19 mouse cellular contexts compared by ENCODE assay signal in genomic region chr12:8961607-8962316, GRCm38 (mm10). TPM values are rescaled to one million over a fixed set of nuclear protein-coding genes. Genes with fewer than 3 reads are reported as not detected.
A peak's percentile ranks its signal among the peaks of the same experiment; 100 is the strongest.
DNase-seq lines count a peak whose midpoint lies in the region; ATAC-seq and TF ChIP-seq lines count a peak whose summit lies in the region.
"Had no signal": no experiment of that assay in that cellular context is flagged by ENCODE, and none has a peak within 500 bp of the region (broad histone marks: within the 10 kb centered on the region; RNA-seq: fewer than 3 reads in every experiment).

No protein-coding gene starts in this region.

- ATAC-seq in limb, embryonic 12.5 days (ENCODE audit: insufficient number of reproducible peaks, insufficient read depth, low FRiP score, low TSS enrichment, low read depth) = peak; percentile 26; the same call in 1 of the 2 replicates
- ATAC-seq in hindbrain, embryonic 15.5 days (ENCODE audit: low FRiP score, low read depth) = peak; percentile 80; the same call in 1 of the 2 replicates
- ATAC-seq in kidney, postnatal 0 days (replicated peaks; ENCODE audit: low FRiP score, low read depth) = no peak; the same call in 1 of the 2 replicates
- peak; percentile 63; the same call in 1 of the 2 replicates for ATAC-seq in neural tube, embryonic 15.5 days (ENCODE audit: low FRiP score)
- ATAC-seq in erythroid progenitor cell, adult 5-6 weeks (replicated peaks; ENCODE audit: low FRiP score, poor library complexity, severe bottlenecking) = no peak
- ATAC-seq: forebrain, postnatal 0 days; lung, postnatal 0 days had no signal

- no peak for DNase-seq in limb, embryonic 10.5 days (ENCODE audit: low spot score)
- DNase-seq in kidney, postnatal 0 days (ENCODE audit: low spot score) = peak; percentile 64
- DNase-seq in heart, embryonic 10.5 days (ENCODE audit: low spot score) = no peak
- DNase-seq in B cell, adult 2 months = no peak
- DNase-seq: cerebellum, postnatal 25 days; forebrain, postnatal 0 days; heart, postnatal 4 days; layer of hippocampus, postnatal 36 days; thymus, adult 18-20 months had no signal

- H3K9me3 ChIP-seq in limb, embryonic 12.5 days = no peaks in the 10 kb centered on the region
- no peaks in the 10 kb centered on the region for H3K9me3 ChIP-seq in limb, embryonic 10.5 days (replicated peaks)
- no peaks in the 10 kb centered on the region for H3K9me3 ChIP-seq in hindbrain, embryonic 15.5 days
- no peaks in the 10 kb centered on the region for H3K9me3 ChIP-seq in kidney, postnatal 0 days (replicated peaks; ENCODE audit: low read length)
- no peaks in the 10 kb centered on the region for H3K9me3 ChIP-seq in neural tube, embryonic 15.5 days (replicated peaks)
- H3K9me3 ChIP-seq in heart, embryonic 10.5 days = no peaks in the 10 kb centered on the region
- H3K9me3 ChIP-seq: embryonic facial prominence, embryonic 13.5 days; midbrain, embryonic 12.5 days had no signal

- H3K36me3 ChIP-seq in limb, embryonic 12.5 days = no peaks in the 10 kb centered on the region
- H3K36me3 ChIP-seq in limb, embryonic 10.5 days = no peaks in the 10 kb centered on the region
- no peaks in the 10 kb centered on the region for H3K36me3 ChIP-seq in hindbrain, embryonic 15.5 days
- H3K36me3 ChIP-seq in kidney, postnatal 0 days (ENCODE audit: insufficient read depth, low read length) = no peaks in the 10 kb centered on the region
- no peaks in the 10 kb centered on the region for H3K36me3 ChIP-seq in neural tube, embryonic 15.5 days
- H3K36me3 ChIP-seq in heart, embryonic 10.5 days = no peaks in the 10 kb centered on the region
- H3K36me3 ChIP-seq: embryonic facial prominence, embryonic 13.5 days; midbrain, embryonic 12.5 days had no signal

- H3K4me2 ChIP-seq in limb, embryonic 12.5 days = no peak overlapping the region
- no peak overlapping the region for H3K4me2 ChIP-seq in hindbrain, embryonic 15.5 days
- H3K4me2 ChIP-seq in kidney, postnatal 0 days (ENCODE audit: low read length) = no peak overlapping the region
- no peak overlapping the region for H3K4me2 ChIP-seq in neural tube, embryonic 15.5 days
- H3K4me2 ChIP-seq: embryonic facial prominence, embryonic 13.5 days; liver, embryonic 11.5 days; midbrain, embryonic 12.5 days had no signal

- H3K4me1 ChIP-seq in limb, embryonic 12.5 days (replicated peaks) = peaks cover 11% of the 10 kb centered on the region
- peaks cover 25% of the 10 kb centered on the region for H3K4me1 ChIP-seq in limb, embryonic 10.5 days
- no peaks in the 10 kb centered on the region for H3K4me1 ChIP-seq in hindbrain, embryonic 15.5 days (replicated peaks)
- no peaks in the 10 kb centered on the region for H3K4me1 ChIP-seq in kidney, postnatal 0 days (replicated peaks; ENCODE audit: insufficient read depth, low read length)
- peaks cover 13% of the 10 kb centered on the region for H3K4me1 ChIP-seq in neural tube, embryonic 15.5 days
- no peaks in the 10 kb centered on the region for H3K4me1 ChIP-seq in heart, embryonic 10.5 days
- H3K4me1 ChIP-seq: embryonic facial prominence, embryonic 13.5 days; midbrain, embryonic 12.5 days had no signal

- WGBS in limb, embryonic 12.5 days = 46% methylated on average over 9 of the region's 9 CpGs
- WGBS in limb, embryonic 10.5 days = 58% methylated on average over 9 of the region's 9 CpGs
- WGBS in hindbrain, embryonic 15.5 days = 46% methylated on average over 9 of the region's 9 CpGs
- WGBS in kidney, postnatal 0 days = 34% methylated on average over 9 of the region's 9 CpGs
- 41% methylated on average over 9 of the region's 9 CpGs for WGBS in neural tube, embryonic 15.5 days
- 78% methylated on average over 9 of the region's 9 CpGs for WGBS in heart, embryonic 10.5 days

- H3K27me3 ChIP-seq in limb, embryonic 12.5 days = no peaks in the 10 kb centered on the region
- no peaks in the 10 kb centered on the region for H3K27me3 ChIP-seq in limb, embryonic 10.5 days (ENCODE audit: low read depth, poor library complexity, severe bottlenecking)
- H3K27me3 ChIP-seq in hindbrain, embryonic 15.5 days = no peaks in the 10 kb centered on the region
- H3K27me3 ChIP-seq in kidney, postnatal 0 days (ENCODE audit: insufficient read depth, low read length) = no peaks in the 10 kb centered on the region
- no peaks in the 10 kb centered on the region for H3K27me3 ChIP-seq in neural tube, embryonic 15.5 days (replicated peaks)
- no peaks in the 10 kb centered on the region for H3K27me3 ChIP-seq in heart, embryonic 10.5 days (ENCODE audit: insufficient read depth, poor library complexity, severe bottlenecking)
- H3K27me3 ChIP-seq: embryonic facial prominence, embryonic 13.5 days; midbrain, embryonic 12.5 days had no signal

- no peak overlapping the region for H3K4me3 ChIP-seq in limb, embryonic 12.5 days (replicated peaks)
- no peak overlapping the region for H3K4me3 ChIP-seq in limb, embryonic 10.5 days
- H3K4me3 ChIP-seq in hindbrain, embryonic 15.5 days = no peak overlapping the region
- H3K4me3 ChIP-seq in kidney, postnatal 0 days (replicated peaks; ENCODE audit: low read depth, low read length) = no peak overlapping the region
- H3K4me3 ChIP-seq in neural tube, embryonic 15.5 days (replicated peaks) = no peak overlapping the region
- H3K4me3 ChIP-seq in heart, embryonic 10.5 days = no peak overlapping the region
- H3K4me3 ChIP-seq: embryonic facial prominence, embryonic 13.5 days; midbrain, embryonic 12.5 days had no signal

- no peak overlapping the region for H3K9ac ChIP-seq in limb, embryonic 12.5 days (replicated peaks)
- H3K9ac ChIP-seq in hindbrain, embryonic 15.5 days = no peak overlapping the region
- H3K9ac ChIP-seq in kidney, postnatal 0 days (ENCODE audit: low read depth, low read length) = no peak overlapping the region
- no peak overlapping the region for H3K9ac ChIP-seq in neural tube, embryonic 15.5 days (replicated peaks)
- H3K9ac ChIP-seq: embryonic facial prominence, embryonic 13.5 days; forebrain, postnatal 0 days; midbrain, embryonic 12.5 days had no signal

- peak overlapping the region; percentile 59 for H3K27ac ChIP-seq in limb, embryonic 12.5 days
- no peak overlapping the region for H3K27ac ChIP-seq in limb, embryonic 10.5 days
- no peak overlapping the region for H3K27ac ChIP-seq in hindbrain, embryonic 15.5 days (replicated peaks)
- no peak overlapping the region for H3K27ac ChIP-seq in kidney, postnatal 0 days
- no peak overlapping the region for H3K27ac ChIP-seq in neural tube, embryonic 15.5 days (replicated peaks)
- no peak overlapping the region for H3K27ac ChIP-seq in heart, embryonic 10.5 days
- H3K27ac ChIP-seq: embryonic facial prominence, embryonic 13.5 days; midbrain, embryonic 12.5 days had no signal

- no peak for TF ChIP-seq CTCF in kidney, postnatal 0 days (IDR thresholded peaks at IDR 0.05; ENCODE audit: low read depth)

RNA-seq across cellular contexts. Expression of gene Wdr35, which starts 11.9 kb away (rescaled TPM):
- polyA plus RNA-seq in limb, embryonic 12.5 days (2016; fragmentation: Nextera tagmentation; extraction: Ambion mirVana) = 32.6 and 32.9 TPM in 2 replicates
- 23.0 and 27.3 TPM in 2 replicates for polyA plus RNA-seq in limb, embryonic 10.5 days (2016; fragmentation: Nextera tagmentation; extraction: Ambion mirVana)
- polyA plus RNA-seq in hindbrain, embryonic 15.5 days (2015; fragmentation: Nextera tagmentation; extraction: Ambion mirVana) = 21.7 and 22.5 TPM in 2 replicates
- 12.4 and 15.2 TPM in 2 replicates for polyA plus RNA-seq in kidney, postnatal 0 days (2015; fragmentation: Nextera tagmentation; extraction: Ambion mirVana)
- polyA plus RNA-seq in neural tube, embryonic 15.5 days (2015; fragmentation: Nextera tagmentation; extraction: Ambion mirVana) = 19.5 and 20.6 TPM in 2 replicates
- total RNA-seq in erythroid progenitor cell, adult 5-6 weeks (2015; ENCODE audit: low replicate concordance) = 1.3 and 2.5 TPM in 2 replicates
- total RNA-seq in erythroid progenitor cell, adult 5-6 weeks (2017; ENCODE audit: low replicate concordance) = 1.5 and 2.6 TPM in 2 replicates
- polyA plus RNA-seq in heart, embryonic 10.5 days (2016; fragmentation: Nextera tagmentation; extraction: Ambion mirVana) = 14.6 and 15.1 TPM in 2 replicates

RNA-seq across cellular contexts. Expression of gene Matn3, which starts 14.0 kb away (rescaled TPM):
- polyA plus RNA-seq in limb, embryonic 12.5 days (2016; fragmentation: Nextera tagmentation; extraction: Ambion mirVana) = 5.4 and 7.5 TPM in 2 replicates
- 5.2 and 5.4 TPM in 2 replicates for polyA plus RNA-seq in limb, embryonic 10.5 days (2016; fragmentation: Nextera tagmentation; extraction: Ambion mirVana)
- polyA plus RNA-seq in hindbrain, embryonic 15.5 days (2015; fragmentation: Nextera tagmentation; extraction: Ambion mirVana) = 0.08 and 0.31 TPM in 2 replicates
- 0.04 and 0.05 TPM in 2 replicates for polyA plus RNA-seq in kidney, postnatal 0 days (2015; fragmentation: Nextera tagmentation; extraction: Ambion mirVana)
- polyA plus RNA-seq in neural tube, embryonic 15.5 days (2015; fragmentation: Nextera tagmentation; extraction: Ambion mirVana) = 1.8 and 2.7 TPM in 2 replicates
- not detected in 2 replicates for total RNA-seq in erythroid progenitor cell, adult 5-6 weeks (2015; ENCODE audit: low replicate concordance)
- not detected in 2 replicates for total RNA-seq in erythroid progenitor cell, adult 5-6 weeks (2017; ENCODE audit: low replicate concordance)
- polyA plus RNA-seq in heart, embryonic 10.5 days (2016; fragmentation: Nextera tagmentation; extraction: Ambion mirVana) = 1.7 and 2.5 TPM in 2 replicates
- total RNA-seq: heart, adult 8-10 months; layer of hippocampus, postnatal 36 days had no signal
- polyA plus RNA-seq: small intestine, adult 2 months had no signal

RNA-seq across cellular contexts. Expression of gene Laptm4a, which starts 40.3 kb away (rescaled TPM):
- polyA plus RNA-seq in limb, embryonic 12.5 days (2016; fragmentation: Nextera tagmentation; extraction: Ambion mirVana) = 278 and 287 TPM in 2 replicates
- polyA plus RNA-seq in limb, embryonic 10.5 days (2016; fragmentation: Nextera tagmentation; extraction: Ambion mirVana) = 156 and 185 TPM in 2 replicates
- 196 and 201 TPM in 2 replicates for polyA plus RNA-seq in hindbrain, embryonic 15.5 days (2015; fragmentation: Nextera tagmentation; extraction: Ambion mirVana)
- 446 and 479 TPM in 2 replicates for polyA plus RNA-seq in kidney, postnatal 0 days (2015; fragmentation: Nextera tagmentation; extraction: Ambion mirVana)
- polyA plus RNA-seq in neural tube, embryonic 15.5 days (2015; fragmentation: Nextera tagmentation; extraction: Ambion mirVana) = 197 and 217 TPM in 2 replicates
- total RNA-seq in erythroid progenitor cell, adult 5-6 weeks (2015; ENCODE audit: low replicate concordance) = 102 and 129 TPM in 2 replicates
- total RNA-seq in erythroid progenitor cell, adult 5-6 weeks (2017; ENCODE audit: low replicate concordance) = 123 and 145 TPM in 2 replicates
- polyA plus RNA-seq in heart, embryonic 10.5 days (2016; fragmentation: Nextera tagmentation; extraction: Ambion mirVana) = 199 and 219 TPM in 2 replicates

Comparison
In these comparisons a context has a peak if more than half of its experiments do, and no peak if none do; other contexts are left out.
1. ATAC-seq: peak in limb, embryonic 12.5 days (single experiment), hindbrain, embryonic 15.5 days (single experiment) and neural tube, embryonic 15.5 days (single experiment); none in kidney, postnatal 0 days (single experiment) and erythroid progenitor cell, adult 5-6 weeks (single experiment).